Mouse (Mus musculus) thymus, adult 2 months (tissue): ENCODE measurements at regions not wholly inside any gene's neighbourhood (a gene's known extent, or its start where the extent isn't known, plus 50 kb on each side); places are given as distances from the start of the nearest gene placed in this dataset.

Source experiments
- CTCF ChIP-seq: fragments of 200-500 bp; IDR thresholded peaks from 2 replicates; pipeline ENCODE4 v1.5.1; 2012; ENCODE audit warnings: mild to moderate bottlenecking, control low read depth, low read length, moderate library complexity, borderline replicate concordance; ENCODE audit not compliant: control insufficient read depth, poor library complexity, insufficient read depth; ENCODE audit errors: extremely low read depth
- POLR2A ChIP-seq: fragments of 200-500 bp; IDR thresholded peaks from 2 replicates; pipeline ENCODE4 v1.6.1; 2012; ENCODE audit warnings: mild to moderate bottlenecking, low read length, control low read depth, moderate library complexity; ENCODE audit not compliant: control insufficient read depth, poor library complexity, insufficient read depth; ENCODE audit errors: extremely low read depth

DNA sequence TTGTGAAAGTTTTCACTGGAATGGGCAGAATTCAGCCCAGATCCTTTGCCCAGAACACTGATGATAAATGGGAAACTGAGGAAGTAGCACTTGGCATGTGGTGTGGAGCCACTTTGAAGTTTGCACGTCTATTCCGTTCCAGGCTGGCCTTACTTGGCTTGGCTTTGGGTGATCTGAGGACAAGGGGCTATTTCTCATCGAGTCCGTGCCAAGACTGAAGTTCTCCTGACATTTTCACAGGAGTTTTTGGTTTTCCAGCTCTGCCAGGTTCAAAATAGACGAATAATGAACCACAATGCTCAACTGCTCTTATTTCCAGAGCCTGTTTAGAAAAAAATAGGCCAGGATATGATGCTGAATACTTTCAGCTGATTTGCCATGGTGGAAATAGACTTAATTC is 421.8 kb upstream of the Dab2 start:
- no peak for TF ChIP-seq CTCF
- TF ChIP-seq POLR2A = no peak
